9 mouse cellular contexts compared by ENCODE assay signal in the genomic region with DNA sequence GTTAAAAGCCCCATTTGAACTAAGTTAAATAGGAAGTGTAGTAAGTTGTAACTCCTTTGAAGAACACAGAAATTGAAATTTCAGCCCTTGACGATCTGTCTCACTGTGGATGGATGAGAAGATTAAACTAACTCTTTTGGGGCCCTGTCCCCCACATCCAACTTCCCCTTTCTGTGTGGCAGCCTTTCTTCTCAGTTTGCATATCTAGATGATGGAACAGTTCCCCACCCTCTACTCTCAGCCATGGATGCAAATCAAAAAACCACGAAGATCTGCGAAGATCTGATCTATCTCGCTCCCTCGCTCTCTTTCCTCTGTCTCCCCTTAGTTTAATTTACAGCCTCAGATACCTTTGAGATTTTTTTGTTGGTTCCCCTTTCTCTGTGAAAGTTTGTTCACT.
DNase-seq lines count a peak whose midpoint lies in the region; ATAC-seq and TF ChIP-seq lines count a peak whose summit lies in the region.
"Had no signal": no experiment of that assay in that cellular context is flagged by ENCODE, and none has a peak within 500 bp of the region (broad histone marks: within the 10 kb centered on the region; RNA-seq: fewer than 3 reads in every experiment).

No protein-coding gene starts in this region.

- H3K4me2 ChIP-seq in heart, embryonic 15.5 days, result peak overlapping the region; percentile 89
- H3K4me2 ChIP-seq in intestine, postnatal 0 days (replicated peaks; ENCODE audit: low read depth), result peak overlapping the region; percentile 43
- H3K4me2 ChIP-seq in myocyte (ENCODE audit: low read depth), result peak overlapping the region; percentile 63

- H3K27ac ChIP-seq in heart, embryonic 15.5 days, result no peak overlapping the region
- no peak overlapping the region for H3K27ac ChIP-seq in embryonic fibroblast, embryonic 13.5 days (ENCODE audit: insufficient read depth, low read length)
- no peak overlapping the region for H3K27ac ChIP-seq in intestine, postnatal 0 days (ENCODE audit: low read depth, low read length)
- H3K27ac ChIP-seq: left cerebral cortex, adult 2 months had no signal

- no peak for TF ChIP-seq CTCF in embryonic fibroblast, embryonic 13.5 days (IDR thresholded peaks at IDR 0.05; ENCODE audit: borderline replicate concordance, insufficient read depth, low read length)
- TF ChIP-seq CTCF in intestine, postnatal 0 days (IDR thresholded peaks at IDR 0.05; ENCODE audit: low read depth), result no peak

- ATAC-seq in heart, embryonic 15.5 days (replicated peaks; ENCODE audit: insufficient number of reproducible peaks, insufficient read depth, low FRiP score, low read depth), result no peak
- no peak for ATAC-seq in intestine, postnatal 0 days

- no peak overlapping the region for H3ac ChIP-seq in myocyte (ENCODE audit: control insufficient read depth, insufficient read length)

- H3K4me3 ChIP-seq in heart, embryonic 15.5 days, result peak overlapping the region; percentile 18
- H3K4me3 ChIP-seq in embryonic fibroblast, embryonic 13.5 days (ENCODE audit: insufficient read depth, low read length), result peak overlapping the region; percentile 18; the same call in 1 of the 2 replicates
- peak overlapping the region; percentile 63; the same call in 1 of the 2 replicates for H3K4me3 ChIP-seq in intestine, postnatal 0 days (ENCODE audit: low read depth, low read length)
- H3K4me3 ChIP-seq in myocyte, result peak overlapping the region; percentile 55

- intact Hi-C loops in heart, postnatal 25 days (cut with DNase I), result no loop called here

- no peaks in the 10 kb centered on the region for H3K9me3 ChIP-seq in heart, embryonic 15.5 days (replicated peaks)
- no peaks in the 10 kb centered on the region for H3K9me3 ChIP-seq in intestine, postnatal 0 days (ENCODE audit: control insufficient read depth)

- peaks cover 19% of the 10 kb centered on the region for H3K79me2 ChIP-seq in myocyte (ENCODE audit: control insufficient read depth, insufficient read depth)

- H3K4me1 ChIP-seq in heart, embryonic 15.5 days (replicated peaks), result no peaks in the 10 kb centered on the region; the same call in 1 of the 2 replicates
- H3K4me1 ChIP-seq in embryonic fibroblast, embryonic 13.5 days (ENCODE audit: control insufficient read depth, insufficient read depth, low read length), result peaks cover 5% of the 10 kb centered on the region; the same call in 1 of the 2 replicates
- no peaks in the 10 kb centered on the region for H3K4me1 ChIP-seq in intestine, postnatal 0 days (replicated peaks; ENCODE audit: control insufficient read depth, insufficient read depth, low read length)

- DNase-seq in heart, postnatal 25 days (ENCODE audit: low spot score), result no peak
- DNase-seq in urinary bladder, postnatal 4 days (ENCODE audit: low spot score in 2 of 2), result no peak
- DNase-seq in cerebellum, adult 11 months, result no peak
- DNase-seq in frontal cortex, postnatal 14 days (ENCODE audit: low spot score in 2 of 2), result no peak

- WGBS in heart, embryonic 15.5 days, result 56% methylated on average over 5 of the region's 5 CpGs
- 60% methylated on average over 5 of the region's 5 CpGs for WGBS in intestine, postnatal 0 days

- TF ChIP-seq POLR2A in embryonic fibroblast, embryonic 13.5 days (IDR thresholded peaks at IDR 0.05; ENCODE audit: low read depth, low read length), result no peak
- no peak for TF ChIP-seq POLR2A in myocyte (IDR thresholded peaks at IDR 0.05; ENCODE audit: insufficient read length, low read depth)

- no peaks in the 10 kb centered on the region for H3K36me3 ChIP-seq in heart, embryonic 15.5 days
- H3K36me3 ChIP-seq in intestine, postnatal 0 days (ENCODE audit: control insufficient read depth, insufficient read depth), result no peaks in the 10 kb centered on the region
- no peaks in the 10 kb centered on the region for H3K36me3 ChIP-seq in myocyte (ENCODE audit: control insufficient read depth, insufficient read depth)

- no peaks in the 10 kb centered on the region for H3K27me3 ChIP-seq in heart, embryonic 15.5 days
- H3K27me3 ChIP-seq in intestine, postnatal 0 days (replicated peaks; ENCODE audit: control insufficient read depth, insufficient read depth, low read length), result peaks cover 11% of the 10 kb centered on the region; the same call in 1 of the 2 replicates
- H3K27me3 ChIP-seq in myocyte (ENCODE audit: control insufficient read depth, insufficient read depth, insufficient read length), result no peaks in the 10 kb centered on the region

- H3K9ac ChIP-seq in heart, embryonic 15.5 days, result no peak overlapping the region
- H3K9ac ChIP-seq in intestine, postnatal 0 days (ENCODE audit: low read depth, low read length), result no peak overlapping the region

TF ChIP-seq in myocyte, 11 proteins besides CTCF, POLR2A, EP300 and RAD21:
- TF ChIP-seq CEBPB (IDR thresholded peaks at IDR 0.05; ENCODE audit: insufficient read depth, poor library complexity, severe bottlenecking) (no peak), MYOG (IDR thresholded peaks at IDR 0.05; ENCODE audit: control insufficient read depth in 1 of 3, insufficient read depth in 1 of 3, insufficient read length in 2 of 3, low read depth in 2 of 3) (no peak), MYOD1 (IDR thresholded peaks at IDR 0.05; ENCODE audit: control insufficient read depth in 1 of 3, insufficient read length in 2 of 3, low read depth in 2 of 3) (no peak), REST (IDR thresholded peaks at IDR 0.05; ENCODE audit: insufficient read depth, insufficient read length) (no peak), USF1 (IDR thresholded peaks at IDR 0.05; ENCODE audit: low read depth) (no peak)
